8 mouse cellular contexts compared by ENCODE assay signal in genomic region chr4:130913077-130913476, GRCm38 (mm10). TPM values are rescaled to one million over a fixed set of nuclear protein-coding genes. Genes with fewer than 3 reads are reported as not detected.
DNase-seq lines count a peak whose midpoint lies in the region; ATAC-seq lines count a peak whose summit lies in the region.

TSS of gene Laptm5 (plus strand) at chr4:130913125.

- no peak within 1 kb of the TSS for H3K4me2 ChIP-seq in embryonic facial prominence, embryonic 14.5 days (ENCODE audit: low read depth, low read length)
- no peak within 1 kb of the TSS for H3K4me2 ChIP-seq in stomach, embryonic 16.5 days (ENCODE audit: low read depth, low read length)

- no peaks in the 10 kb centered on the region for H3K9me3 ChIP-seq in embryonic facial prominence, embryonic 14.5 days (ENCODE audit: control insufficient read depth, low read length)
- no peaks in the 10 kb centered on the region for H3K9me3 ChIP-seq in stomach, embryonic 16.5 days (replicated peaks; ENCODE audit: control insufficient read depth, low read length)

- no peaks in the 10 kb centered on the region for H3K27me3 ChIP-seq in embryonic facial prominence, embryonic 14.5 days (replicated peaks; ENCODE audit: control insufficient read depth, insufficient read depth, low read length)
- no peaks in the 10 kb centered on the region for H3K27me3 ChIP-seq in stomach, embryonic 16.5 days (ENCODE audit: control insufficient read depth, insufficient read depth, low read length)

- DNase-seq in layer of hippocampus, adult 11-12 months (ENCODE audit: low spot score) = peak; percentile 55
- DNase-seq in layer of hippocampus, adult 9-10 months (ENCODE audit: low spot score) = no peak
- no peak for DNase-seq in embryonic facial prominence, embryonic 14.5 days (ENCODE audit: low spot score)
- DNase-seq in heart, postnatal 4 days = no peak
- DNase-seq in left cerebral cortex, postnatal 25 days (ENCODE audit: low spot score in 2 of 2) = peak in 1 of 2 experiments; percentile 24

- 60% methylated on average over 11 of the region's 11 CpGs for WGBS in embryonic facial prominence, embryonic 14.5 days
- WGBS in stomach, embryonic 16.5 days = 69% methylated on average over 11 of the region's 11 CpGs

- intact Hi-C loops in left cerebral cortex, postnatal 25 days (cut with DNase I) = no loop called here

- H3K4me1 ChIP-seq in embryonic facial prominence, embryonic 14.5 days (ENCODE audit: control insufficient read depth, insufficient read depth, low read length) = no peaks in the 10 kb centered on the region
- peaks cover 6% of the 10 kb centered on the region; the same call in 1 of the 2 replicates for H3K4me1 ChIP-seq in stomach, embryonic 16.5 days (ENCODE audit: control insufficient read depth, insufficient read depth, low read length)

- no peak within 1 kb of the TSS for H3K4me3 ChIP-seq in embryonic facial prominence, embryonic 14.5 days (ENCODE audit: low read depth, low read length)
- H3K4me3 ChIP-seq in stomach, embryonic 16.5 days (replicated peaks; ENCODE audit: low read length) = peak within 1 kb of the TSS; percentile 23

- ATAC-seq in embryonic facial prominence, embryonic 14.5 days (ENCODE audit: low read depth) = no peak
- ATAC-seq in megakaryocyte progenitor cell, adult 5-6 weeks (replicated peaks; ENCODE audit: poor library complexity) = peak; percentile 60
- peak; percentile 28; the same call in 1 of the 2 replicates for ATAC-seq in stomach, embryonic 16.5 days (ENCODE audit: insufficient read depth, low FRiP score)
- no peak for ATAC-seq in cerebellum, adult (ENCODE audit: insufficient number of reproducible peaks, low FRiP score, low TSS enrichment)

- no peak within 1 kb of the TSS for H3K9ac ChIP-seq in embryonic facial prominence, embryonic 14.5 days (ENCODE audit: low read depth, low read length)
- H3K9ac ChIP-seq in stomach, embryonic 16.5 days (ENCODE audit: low read length) = no peak within 1 kb of the TSS; the same call in 1 of the 2 replicates

- no peaks in the 10 kb centered on the region for H3K36me3 ChIP-seq in embryonic facial prominence, embryonic 14.5 days (ENCODE audit: control insufficient read depth, insufficient read depth, low read length)
- no peaks in the 10 kb centered on the region for H3K36me3 ChIP-seq in stomach, embryonic 16.5 days (ENCODE audit: control insufficient read depth, insufficient read depth, low read length)

- no peak within 1 kb of the TSS for H3K27ac ChIP-seq in embryonic facial prominence, embryonic 14.5 days (replicated peaks; ENCODE audit: low read depth, low read length)
- H3K27ac ChIP-seq in stomach, embryonic 16.5 days (ENCODE audit: low read length) = peak within 1 kb of the TSS; percentile 31; the same call in 1 of the 2 replicates

RNA-seq across cellular contexts. Expression of gene Laptm5, which starts in this region (rescaled TPM):
- polyA plus RNA-seq in embryonic facial prominence, embryonic 14.5 days (2014; fragmentation: Nextera tagmentation; extraction: Ambion mirVana) = 74.2 and 76.1 TPM in 2 replicates
- total RNA-seq in heart, postnatal 4 days (2021) = 10 to 100 TPM; 10.1 to 13.4 TPM
- total RNA-seq in left cerebral cortex, postnatal 25 days (2021) = 10 to 100 TPM; 29.6 to 36.5 TPM
- total RNA-seq in megakaryocyte progenitor cell, adult 5-6 weeks (2015) = 431 and 454 TPM in 2 replicates
- total RNA-seq in megakaryocyte progenitor cell, adult 5-6 weeks (2017) = 127 and 133 TPM in 2 replicates
- polyA plus RNA-seq in stomach, embryonic 16.5 days (2015; fragmentation: Nextera tagmentation; extraction: Ambion mirVana) = 47.9 and 50.5 TPM in 2 replicates

Comparison
In these comparisons a context has a peak if more than half of its experiments do, and no peak if none do; other contexts are left out.
1. ATAC-seq: peak in megakaryocyte progenitor cell, adult 5-6 weeks (single experiment) and stomach, embryonic 16.5 days (single experiment); none in embryonic facial prominence, embryonic 14.5 days (single experiment) and cerebellum, adult (single experiment).